Mouse (Mus musculus) forebrain, embryonic 11.5 days (tissue): Measurements from ENCODE around the gene Tnpo1. TPM values are rescaled to one million over a fixed set of nuclear protein-coding genes. Genes with fewer than 3 reads are reported as not detected.

Source experiments
- ATAC-seq: fragments of 200-750 bp; cut with Nextera tagmentation; replicated peaks from 2 replicates; pipeline ENCODE4 v1.8.0; 2017; ENCODE audit warnings: moderate TSS enrichment; ENCODE audit not compliant: low FRiP score
- DNase-seq: peaks from one replicate; pipeline ENCODE4 v3.0.0-alpha.2; 2017; ENCODE audit warnings: low spot score
- H3K27ac ChIP-seq: fragments of 300-500 bp; sonication (generic); 2 replicates; pipeline ENCODE4 v1.5.1; 2014; ENCODE audit warnings: low read depth, low read length
- H3K27me3 ChIP-seq: fragments of 300-500 bp; sonication (generic); 2 replicates; pipeline ENCODE4 v1.6.1; 2014; ENCODE audit warnings: mild to moderate bottlenecking, low read length, mixed read lengths; ENCODE audit not compliant: control insufficient read depth, insufficient read depth
- H3K36me3 ChIP-seq: fragments of 300-500 bp; sonication (generic); 2 replicates; pipeline ENCODE4 v1.6.1; 2014; ENCODE audit warnings: mild to moderate bottlenecking, low read length, moderate library complexity, mixed read lengths; ENCODE audit not compliant: control insufficient read depth, insufficient read depth
- H3K4me1 ChIP-seq: fragments of 300-500 bp; sonication (generic); replicated peaks from 2 replicates; pipeline ENCODE4 v1.6.1; 2014; ENCODE audit warnings: low read length, mixed read lengths; ENCODE audit not compliant: control insufficient read depth, insufficient read depth
- H3K4me2 ChIP-seq: fragments of 300-500 bp; sonication (generic); 2 replicates; pipeline ENCODE4 v1.6.1; 2014; ENCODE audit warnings: low read depth, mild to moderate bottlenecking, low read length, moderate library complexity, mixed read lengths; ENCODE audit not compliant: severe bottlenecking
- H3K4me3 ChIP-seq: fragments of 300-500 bp; sonication (generic); 2 replicates; pipeline ENCODE4 v1.5.1; 2014; ENCODE audit warnings: low read depth, low read length
- H3K9ac ChIP-seq: fragments of 300-500 bp; sonication (generic); 2 replicates; pipeline ENCODE4 v1.6.1; 2014; ENCODE audit warnings: low read length
- H3K9me3 ChIP-seq: fragments of 300-500 bp; sonication (generic); 2 replicates; pipeline ENCODE4 v1.6.1; 2016; ENCODE audit warnings: low read length, mixed read lengths; ENCODE audit not compliant: control insufficient read depth
- WGBS: fragments of 180-500 bp; shearing (Covaris S2); extraction: QIAGEN DNeasy Blood & Tissue Kit; methylation state at CpG from one replicate; pipeline ENCODE4 v1.1.7; 2014; 5-methylcytosine and 5-hydroxymethylcytosine counted together
- polyA plus RNA-seq: library from polyadenylated mRNA; unstranded; fragments of >200 nt; fragmentation: Nextera tagmentation; extraction: Ambion mirVana; gene quantifications from 2 replicates; pipeline ENCODE4 v1.2.1, GENCODE M21; 2014

Tnpo1 gene
- polyA plus RNA-seq: 60.2 and 65.7 TPM in 2 replicates

- no peaks in the 10 kb centered on the region for H3K27me3 ChIP-seq
- H3K9ac ChIP-seq: peak within 1 kb of the TSS; percentile 100
- peak within 1 kb of the TSS; percentile 96 for H3K27ac ChIP-seq
- peaks cover 11% of the 10 kb centered on the region for H3K36me3 ChIP-seq
- H3K4me3 ChIP-seq: peak within 1 kb of the TSS; percentile 99
- DNase-seq (peak; percentile 97), ATAC-seq (peak; percentile 96)
- H3K4me1 ChIP-seq: peaks cover 3% of the 10 kb centered on the region; the same call in 1 of the 2 replicates
- 2% methylated on average over 65 of the region's 75 CpGs for WGBS
- H3K4me2 ChIP-seq: peak within 1 kb of the TSS; percentile 68
- H3K9me3 ChIP-seq: no peaks in the 10 kb centered on the region
Measured at GRCm38 (mm10) chr13:98926213-98926957, at the start of gene Tnpo1. Gene Tnpo1 (minus strand): TSS chr13:98926384.

GRCm38 (mm10) chr13:98972090-98972489 lies 45.9 kb upstream of the Tnpo1 start:
- no peaks in the 10 kb centered on the region for H3K36me3 ChIP-seq
- H3K4me2 ChIP-seq: no peak overlapping the region
- DNase-seq (no peak), ATAC-seq (no peak)
- no peak overlapping the region for H3K4me3 ChIP-seq
- no peak overlapping the region for H3K27ac ChIP-seq
- H3K9me3 ChIP-seq: no peaks in the 10 kb centered on the region
- H3K9ac ChIP-seq: no peak overlapping the region
- H3K27me3 ChIP-seq: no peaks in the 10 kb centered on the region
- WGBS: 86% methylated on average over 3 of the region's 3 CpGs
- H3K4me1 ChIP-seq: no peaks in the 10 kb centered on the region

GRCm38 (mm10) chr13:98971641-98972040 lies 45.5 kb upstream of the Tnpo1 start:
- H3K4me3 ChIP-seq: no peak overlapping the region
- ATAC-seq: no peak
- no peak for DNase-seq
- no peak overlapping the region for H3K4me2 ChIP-seq
- no peak overlapping the region for H3K27ac ChIP-seq
- no peak overlapping the region for H3K9ac ChIP-seq
- no peaks in the 10 kb centered on the region for H3K4me1 ChIP-seq
- WGBS: 77% methylated on average over 5 of the region's 5 CpGs
- H3K27me3 ChIP-seq: no peaks in the 10 kb centered on the region
- no peaks in the 10 kb centered on the region for H3K36me3 ChIP-seq
- no peaks in the 10 kb centered on the region for H3K9me3 ChIP-seq

GRCm38 (mm10) chr13:98968517-98968916 lies 42.3 kb upstream of the Tnpo1 start:
- Histone ChIP-seq H3K4me1 (no peaks in the 10 kb centered on the region), H3K27ac (no peak overlapping the region), H3K27me3 (no peaks in the 10 kb centered on the region), H3K4me3 (no peak overlapping the region), H3K36me3 (no peaks in the 10 kb centered on the region), H3K9me3 (no peaks in the 10 kb centered on the region), H3K9ac (no peak overlapping the region), H3K4me2 (no peak overlapping the region)
- ATAC-seq (no peak), DNase-seq (no peak)
- WGBS: 81% methylated on average over 4 of the region's 4 CpGs

GRCm38 (mm10) chr13:98967942-98968341 lies 41.8 kb upstream of the Tnpo1 start:
- WGBS: 89% methylated on average over 6 of the region's 6 CpGs
- H3K9ac ChIP-seq: no peak overlapping the region
- no peaks in the 10 kb centered on the region for H3K9me3 ChIP-seq
- H3K4me1 ChIP-seq: no peaks in the 10 kb centered on the region
- DNase-seq (no peak), ATAC-seq (no peak)
- no peaks in the 10 kb centered on the region for H3K36me3 ChIP-seq
- no peak overlapping the region for H3K4me3 ChIP-seq
- H3K27ac ChIP-seq: no peak overlapping the region
- no peaks in the 10 kb centered on the region for H3K27me3 ChIP-seq
- no peak overlapping the region for H3K4me2 ChIP-seq

- Histone ChIP-seq H3K9ac (no peak overlapping the region), H3K4me2 (no peak overlapping the region), H3K36me3 (no peaks in the 10 kb centered on the region), H3K27me3 (no peaks in the 10 kb centered on the region), H3K4me3 (no peak overlapping the region), H3K4me1 (no peaks in the 10 kb centered on the region), H3K9me3 (no peaks in the 10 kb centered on the region), H3K27ac (no peak overlapping the region)
- DNase-seq (no peak), ATAC-seq (no peak)
- WGBS: 89% methylated on average over 5 of the region's 5 CpGs
Measured at GRCm38 (mm10) chr13:98966583-98966982, 40.4 kb upstream of the Tnpo1 start.

GRCm38 (mm10) chr13:98963612-98964011 lies 37.4 kb upstream of the Tnpo1 start:
- Histone ChIP-seq H3K9ac (no peak overlapping the region), H3K4me3 (no peak overlapping the region), H3K4me1 (no peaks in the 10 kb centered on the region), H3K36me3 (no peaks in the 10 kb centered on the region), H3K27me3 (no peaks in the 10 kb centered on the region), H3K4me2 (no peak overlapping the region), H3K27ac (no peak overlapping the region), H3K9me3 (no peaks in the 10 kb centered on the region)
- ATAC-seq (no peak), DNase-seq (no peak)
- WGBS: 100% methylated on average over 1 of the region's 1 CpGs

GRCm38 (mm10) chr13:98958177-98958576 lies 32.0 kb upstream of the Tnpo1 start:
- Histone ChIP-seq H3K4me1 (no peaks in the 10 kb centered on the region), H3K27me3 (no peaks in the 10 kb centered on the region), H3K4me2 (no peak overlapping the region), H3K36me3 (no peaks in the 10 kb centered on the region), H3K27ac (no peak overlapping the region), H3K4me3 (no peak overlapping the region), H3K9ac (no peak overlapping the region), H3K9me3 (no peaks in the 10 kb centered on the region)
- DNase-seq (no peak), ATAC-seq (no peak)
- WGBS: 55% methylated on average over 2 of the region's 2 CpGs

GRCm38 (mm10) chr13:98956209-98956608 lies 30.0 kb upstream of the Tnpo1 start:
- Histone ChIP-seq H3K4me1 (no peaks in the 10 kb centered on the region), H3K9ac (no peak overlapping the region), H3K4me2 (no peak overlapping the region), H3K9me3 (no peaks in the 10 kb centered on the region), H3K4me3 (no peak overlapping the region), H3K27me3 (no peaks in the 10 kb centered on the region), H3K36me3 (no peaks in the 10 kb centered on the region), H3K27ac (no peak overlapping the region)
- DNase-seq (no peak), ATAC-seq (no peak)
- WGBS: 81% methylated on average over 2 of the region's 2 CpGs
